In the genomic region with DNA sequence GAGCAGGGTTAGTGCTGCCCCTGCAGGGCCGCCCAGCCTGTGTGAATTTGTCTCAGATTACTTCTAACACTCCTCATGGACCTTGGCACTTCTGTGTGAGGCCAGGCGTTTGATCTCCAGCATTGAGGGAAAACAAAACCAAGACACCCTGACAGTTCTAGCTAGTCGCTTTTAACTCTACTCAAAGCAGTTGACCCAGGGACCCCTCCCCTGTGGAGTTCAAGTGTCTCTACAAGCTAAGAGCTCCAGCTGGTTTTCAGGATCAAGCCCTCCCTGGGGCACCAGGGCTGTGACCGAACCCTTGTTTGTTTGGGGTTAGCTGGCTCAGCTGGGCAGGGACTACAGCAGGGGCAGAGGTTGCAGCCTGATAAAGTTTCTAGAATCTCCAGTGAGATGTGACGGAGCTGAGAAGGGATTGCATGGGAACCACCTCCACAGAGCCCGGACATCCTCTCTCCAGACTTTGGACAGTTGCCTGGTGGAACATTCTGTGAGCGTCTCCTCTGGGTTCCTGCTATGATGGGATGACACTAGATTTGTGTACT, we compare ENCODE assay signal across 8 mouse cellular contexts. TPM values are rescaled to one million over a fixed set of nuclear protein-coding genes. Genes with fewer than 3 reads are reported as not detected.
DNase-seq lines count a peak whose midpoint lies in the region; ATAC-seq and TF ChIP-seq lines count a peak whose summit lies in the region.

No protein-coding gene starts in this region.

- peak; percentile 65 for DNase-seq in cerebellum, adult 9-11 months
- no peak for DNase-seq in cerebellum, postnatal 36 days
- DNase-seq in midbrain, embryonic 10.5 days (ENCODE audit: low spot score), result peak; percentile 46
- DNase-seq in midbrain, embryonic 14.5 days, result no peak
- DNase-seq in stomach, postnatal 0 days (ENCODE audit: low spot score), result no peak
- DNase-seq in neural tube, embryonic 10.5 days (ENCODE audit: extremely low spot score, low spot score), result no peak
- DNase-seq in gastrocnemius, postnatal 36 days, result no peak

- H3K36me3 ChIP-seq in midbrain, embryonic 10.5 days, result no peaks in the 10 kb centered on the region
- no peaks in the 10 kb centered on the region for H3K36me3 ChIP-seq in midbrain, embryonic 14.5 days (ENCODE audit: control insufficient read depth, insufficient read depth, low read length)
- H3K36me3 ChIP-seq in kidney, embryonic 16.5 days (ENCODE audit: insufficient read depth, low read length), result no peaks in the 10 kb centered on the region
- H3K36me3 ChIP-seq in stomach, postnatal 0 days (ENCODE audit: control insufficient read depth, insufficient read depth, low read length), result no peaks in the 10 kb centered on the region

- peak overlapping the region; percentile 14; the same call in 1 of the 2 replicates for H3K27ac ChIP-seq in midbrain, embryonic 10.5 days (replicated peaks)
- H3K27ac ChIP-seq in midbrain, embryonic 14.5 days (replicated peaks; ENCODE audit: low read depth, low read length), result no peak overlapping the region
- H3K27ac ChIP-seq in kidney, embryonic 16.5 days (ENCODE audit: low read length), result peak overlapping the region; percentile 49; the same call in 1 of the 2 replicates
- peak overlapping the region; percentile 73 for H3K27ac ChIP-seq in stomach, postnatal 0 days (replicated peaks)

- H3K4me1 ChIP-seq in midbrain, embryonic 10.5 days, result peaks cover 39% of the 10 kb centered on the region
- peaks cover 20% of the 10 kb centered on the region for H3K4me1 ChIP-seq in midbrain, embryonic 14.5 days (ENCODE audit: control insufficient read depth, insufficient read depth, low read length)
- peaks cover 46% of the 10 kb centered on the region for H3K4me1 ChIP-seq in kidney, embryonic 16.5 days (ENCODE audit: insufficient read depth, low read length)
- H3K4me1 ChIP-seq in stomach, postnatal 0 days (replicated peaks; ENCODE audit: control insufficient read depth, insufficient read depth), result peaks cover 3% of the 10 kb centered on the region; the same call in 1 of the 2 replicates

- TF ChIP-seq EP300 in stomach, postnatal 0 days (optimal IDR thresholded peaks at IDR 0.05), result no peak

- peak; percentile 14; the same call in 1 of the 2 replicates for TF ChIP-seq CTCF in stomach, postnatal 0 days (IDR thresholded peaks at IDR 0.05; ENCODE audit: low read depth)

- no peak overlapping the region for H3K9ac ChIP-seq in midbrain, embryonic 14.5 days (replicated peaks; ENCODE audit: low read length)
- H3K9ac ChIP-seq in kidney, embryonic 16.5 days (replicated peaks; ENCODE audit: low read length), result no peak overlapping the region
- H3K9ac ChIP-seq in stomach, postnatal 0 days (ENCODE audit: low read length), result no peak overlapping the region

- intact Hi-C loops in gastrocnemius, postnatal 36 days (cut with DNase I), result no loop called here

- 31% methylated on average over 7 of the region's 7 CpGs for WGBS in midbrain, embryonic 10.5 days
- WGBS in midbrain, embryonic 14.5 days, result 43% methylated on average over 7 of the region's 7 CpGs
- 21% methylated on average over 7 of the region's 7 CpGs for WGBS in kidney, embryonic 16.5 days
- WGBS in stomach, postnatal 0 days, result 30% methylated on average over 7 of the region's 7 CpGs

- no peak for ATAC-seq in midbrain, embryonic 14.5 days (ENCODE audit: low FRiP score, low TSS enrichment)
- ATAC-seq in kidney, embryonic 16.5 days (ENCODE audit: low FRiP score, low TSS enrichment), result peak; percentile 75
- peak; percentile 31; the same call in 1 of the 2 replicates for ATAC-seq in stomach, postnatal 0 days (ENCODE audit: low FRiP score, low TSS enrichment)

- no peaks in the 10 kb centered on the region for H3K9me3 ChIP-seq in midbrain, embryonic 10.5 days (replicated peaks)
- H3K9me3 ChIP-seq in midbrain, embryonic 14.5 days (ENCODE audit: control insufficient read depth, low read length), result no peaks in the 10 kb centered on the region
- no peaks in the 10 kb centered on the region for H3K9me3 ChIP-seq in kidney, embryonic 16.5 days (ENCODE audit: low read length)
- H3K9me3 ChIP-seq in stomach, postnatal 0 days (ENCODE audit: control insufficient read depth, low read length), result no peaks in the 10 kb centered on the region

- H3K4me3 ChIP-seq in midbrain, embryonic 10.5 days, result no peak overlapping the region
- no peak overlapping the region for H3K4me3 ChIP-seq in midbrain, embryonic 14.5 days (replicated peaks; ENCODE audit: low read depth, low read length)
- H3K4me3 ChIP-seq in kidney, embryonic 16.5 days (ENCODE audit: low read length), result no peak overlapping the region
- H3K4me3 ChIP-seq in stomach, postnatal 0 days (ENCODE audit: low read depth, low read length), result no peak overlapping the region

- H3K4me2 ChIP-seq in midbrain, embryonic 14.5 days (ENCODE audit: low read length), result no peak overlapping the region
- H3K4me2 ChIP-seq in kidney, embryonic 16.5 days (replicated peaks; ENCODE audit: low read depth, low read length), result no peak overlapping the region
- no peak overlapping the region for H3K4me2 ChIP-seq in stomach, postnatal 0 days (replicated peaks; ENCODE audit: low read depth)

- 0 out of 2 replicates have a peak, but pooled peaks cover 13% of the 10 kb centered on the region for H3K27me3 ChIP-seq in midbrain, embryonic 10.5 days (ENCODE audit: low read depth, poor library complexity, severe bottlenecking)
- H3K27me3 ChIP-seq in midbrain, embryonic 14.5 days (ENCODE audit: control insufficient read depth, insufficient read depth, low read length), result no peaks in the 10 kb centered on the region
- no peaks in the 10 kb centered on the region for H3K27me3 ChIP-seq in kidney, embryonic 16.5 days (ENCODE audit: insufficient read depth, low read length)
- H3K27me3 ChIP-seq in stomach, postnatal 0 days (ENCODE audit: control insufficient read depth, insufficient read depth, low read length), result no peaks in the 10 kb centered on the region

RNA-seq across cellular contexts. Expression of gene Abtb1, which starts 49.6 kb away (rescaled TPM):
- polyA plus RNA-seq in midbrain, embryonic 10.5 days (2016; fragmentation: Nextera tagmentation; extraction: Ambion mirVana), result 22.5 and 26.3 TPM in 2 replicates
- polyA plus RNA-seq in midbrain, embryonic 14.5 days (2014; fragmentation: Nextera tagmentation; extraction: Ambion mirVana), result 30.1 and 41.7 TPM in 2 replicates
- polyA plus RNA-seq in kidney, embryonic 16.5 days (2015; fragmentation: Nextera tagmentation; extraction: Ambion mirVana), result 43.9 and 44.6 TPM in 2 replicates
- 25.1 and 26.1 TPM in 2 replicates for polyA plus RNA-seq in stomach, postnatal 0 days (2015; fragmentation: Nextera tagmentation; extraction: Ambion mirVana)
- 10 to 100 TPM; 19.2 to 21.0 TPM for total RNA-seq in gastrocnemius, postnatal 36 days (2021)

Comparison
In these comparisons a context has a peak if more than half of its experiments do, and no peak if none do; other contexts are left out.
1. DNase-seq: peak in cerebellum, adult 9-11 months (single experiment) and midbrain, embryonic 10.5 days (single experiment); none in cerebellum, postnatal 36 days (0 of 2), midbrain, embryonic 14.5 days (single experiment), stomach, postnatal 0 days (single experiment), neural tube, embryonic 10.5 days (single experiment) and gastrocnemius, postnatal 36 days (0 of 2).